Mouse (Mus musculus) kidney, postnatal 0 days (tissue): ENCODE measurements around the gene Phf23. TPM values are rescaled to one million over a fixed set of nuclear protein-coding genes. Genes with fewer than 3 reads are reported as not detected.
A peak's percentile ranks its signal among the peaks of the same experiment; 100 is the strongest.

Experiments used
- ATAC-seq: fragments of 200-750 bp; cut with Nextera tagmentation; replicated peaks from 2 replicates; pipeline ENCODE4 v1.8.0; 2017; ENCODE audit warnings: low read depth, moderate number of reproducible peaks, moderate TSS enrichment, moderate library complexity; ENCODE audit not compliant: low FRiP score
- DNase-seq: peaks from one replicate; pipeline ENCODE4 v3.0.0-alpha.2; 2016; ENCODE audit warnings: low spot score
- H3K27ac ChIP-seq: fragments of 300-500 bp; sonication (generic); 2 replicates; pipeline ENCODE4 v1.5.1; 2014; ENCODE audit warnings: mild to moderate bottlenecking
- H3K27me3 ChIP-seq: fragments of 300-500 bp; sonication (generic); 2 replicates; pipeline ENCODE4 v1.6.1; 2014; ENCODE audit warnings: low read length, mixed read lengths; ENCODE audit not compliant: insufficient read depth
- H3K36me3 ChIP-seq: fragments of 300-500 bp; sonication (generic); 2 replicates; pipeline ENCODE4 v1.6.1; 2014; ENCODE audit warnings: low read length, mixed read lengths; ENCODE audit not compliant: insufficient read depth
- H3K4me1 ChIP-seq: fragments of 300-500 bp; sonication (generic); replicated peaks from 2 replicates; pipeline ENCODE4 v1.6.1; 2014; ENCODE audit warnings: antibody characterized with exemption, low read length, mixed read lengths; ENCODE audit not compliant: insufficient read depth
- H3K4me2 ChIP-seq: fragments of 300-500 bp; sonication (generic); 2 replicates; pipeline ENCODE4 v1.6.1; 2014; ENCODE audit warnings: mild to moderate bottlenecking, low read length, moderate library complexity, mixed read lengths
- H3K4me3 ChIP-seq: fragments of 300-500 bp; sonication (generic); replicated peaks from 2 replicates; pipeline ENCODE4 v1.5.1; 2014; ENCODE audit warnings: low read depth, low read length
- H3K9ac ChIP-seq: fragments of 300-500 bp; sonication (generic); 2 replicates; pipeline ENCODE4 v1.6.1; 2014; ENCODE audit warnings: low read depth, low read length
- H3K9me3 ChIP-seq: fragments of 300-500 bp; sonication (generic); replicated peaks from 2 replicates; pipeline ENCODE4 v1.6.1; 2016; ENCODE audit warnings: low read length, inconsistent platforms, mixed read lengths
- CTCF ChIP-seq: IDR thresholded peaks from 2 replicates; pipeline ENCODE4 v1.5.1; 2016; ENCODE audit warnings: antibody characterized with exemption, low read depth, mild to moderate bottlenecking, moderate library complexity
- WGBS: fragments of 180-500 bp; shearing (Covaris S2); extraction: QIAGEN DNeasy Blood & Tissue Kit; methylation state at CpG from one replicate; pipeline ENCODE4 v1.1.7; 2014; 5-methylcytosine and 5-hydroxymethylcytosine counted together
- polyA plus RNA-seq: library from polyadenylated mRNA; unstranded; fragments of >200 nt; fragmentation: Nextera tagmentation; extraction: Ambion mirVana; gene quantifications from 2 replicates; pipeline ENCODE4 v1.2.1, GENCODE M21; 2015

Gene Phf23
- polyA plus RNA-seq, 1 experiment from 2014 or later: 61.9 TPM

- Histone ChIP-seq H3K9me3 (no peaks in the 10 kb centered on the region), H3K4me1 (peaks cover 38% of the 10 kb centered on the region), H3K9ac (no peak overlapping the region), H3K36me3 (peaks cover 30% of the 10 kb centered on the region), H3K4me2 (peak overlapping the region; percentile 58), H3K4me3 (no peak overlapping the region), H3K27ac (no peak overlapping the region), H3K27me3 (no peaks in the 10 kb centered on the region)
- no peak for TF ChIP-seq CTCF
- DNase-seq: no peak
- no peak for ATAC-seq
- WGBS: 39% methylated on average over 11 of the region's 11 CpGs
Observed at GRCm38 (mm10) chr11:70029829-70030550, 34.4 kb downstream of the Phf23 start.

GRCm38 (mm10) chr11:70030651-70031320, 35.2 kb downstream of the Phf23 start:
- no peaks in the 10 kb centered on the region for H3K9me3 ChIP-seq
- ATAC-seq (no peak), DNase-seq (no peak)
- H3K36me3 ChIP-seq: peaks cover 30% of the 10 kb centered on the region
- H3K4me3 ChIP-seq: no peak overlapping the region
- H3K27ac ChIP-seq: no peak overlapping the region
- TF ChIP-seq CTCF: no peak
- H3K27me3 ChIP-seq: no peaks in the 10 kb centered on the region
- H3K4me1 ChIP-seq: peaks cover 38% of the 10 kb centered on the region
- 95% methylated on average over 28 of the region's 28 CpGs for WGBS
- no peak overlapping the region for H3K9ac ChIP-seq
- H3K4me2 ChIP-seq: no peak overlapping the region

- peaks cover 33% of the 10 kb centered on the region for H3K4me1 ChIP-seq
- H3K4me2 ChIP-seq: no peak overlapping the region
- no peak overlapping the region for H3K27ac ChIP-seq
- ATAC-seq (no peak), DNase-seq (no peak)
- no peak for TF ChIP-seq CTCF
- peaks cover 30% of the 10 kb centered on the region for H3K36me3 ChIP-seq
- H3K4me3 ChIP-seq: no peak overlapping the region
- 97% methylated on average over 11 of the region's 11 CpGs for WGBS
- H3K9ac ChIP-seq: no peak overlapping the region
- H3K9me3 ChIP-seq: no peaks in the 10 kb centered on the region
- H3K27me3 ChIP-seq: no peaks in the 10 kb centered on the region
Observed at GRCm38 (mm10) chr11:70031321-70031670, 35.7 kb downstream of the Phf23 start.

GRCm38 (mm10) chr11:70038174-70038573, 42.6 kb downstream of the Phf23 start:
- H3K36me3 ChIP-seq: peaks cover 24% of the 10 kb centered on the region
- DNase-seq (no peak), ATAC-seq (no peak)

GRCm38 (mm10) chr11:70039631-70040030, 44.1 kb downstream of the Phf23 start:
- no peak for TF ChIP-seq CTCF
- 88% methylated on average over 10 of the region's 10 CpGs for WGBS
- Histone ChIP-seq H3K9ac (no peak overlapping the region), H3K4me1 (no peaks in the 10 kb centered on the region), H3K27me3 (no peaks in the 10 kb centered on the region), H3K4me3 (no peak overlapping the region), H3K4me2 (no peak overlapping the region), H3K27ac (no peak overlapping the region), H3K9me3 (no peaks in the 10 kb centered on the region), H3K36me3 (peaks cover 24% of the 10 kb centered on the region)
- DNase-seq (no peak), ATAC-seq (no peak)

More at GRCm38 (mm10) chr11:70038174-70038573, 42.6 kb downstream of the Phf23 start:
- Histone ChIP-seq H3K27ac (no peak overlapping the region), H3K9me3 (no peaks in the 10 kb centered on the region), H3K4me2 (no peak overlapping the region), H3K9ac (no peak overlapping the region), H3K27me3 (no peaks in the 10 kb centered on the region), H3K4me3 (no peak overlapping the region), H3K4me1 (no peaks in the 10 kb centered on the region)
- 79% methylated on average over 7 of the region's 7 CpGs for WGBS
- no peak for TF ChIP-seq CTCF

GRCm38 (mm10) chr11:70040184-70040583, 44.6 kb downstream of the Phf23 start:
- Histone ChIP-seq H3K4me3 (no peak overlapping the region), H3K9me3 (no peaks in the 10 kb centered on the region), H3K9ac (no peak overlapping the region), H3K4me2 (no peak overlapping the region), H3K27me3 (no peaks in the 10 kb centered on the region), H3K36me3 (peaks cover 24% of the 10 kb centered on the region), H3K27ac (no peak overlapping the region), H3K4me1 (no peaks in the 10 kb centered on the region)
- 90% methylated on average over 7 of the region's 7 CpGs for WGBS
- no peak for TF ChIP-seq CTCF
- DNase-seq: no peak
- ATAC-seq: no peak
